ENCODE assay signal across 13 mouse cellular contexts in genomic region chr13:106893196-106893595, GRCm38 (mm10). TPM values are rescaled to one million over a fixed set of nuclear protein-coding genes. Genes with fewer than 3 reads are reported as not detected.
DNase-seq lines count a peak whose midpoint lies in the region; ATAC-seq and TF ChIP-seq lines count a peak whose summit lies in the region.
"Had no signal": no experiment of that assay in that cellular context is flagged by ENCODE, and none has a peak within 500 bp of the region (broad histone marks: within the 10 kb centered on the region; RNA-seq: fewer than 3 reads in every experiment).

No protein-coding gene starts in this region.

- peaks cover 42% of the 10 kb centered on the region for H3K36me3 ChIP-seq in midbrain, embryonic 13.5 days
- H3K36me3 ChIP-seq in midbrain, postnatal 0 days (ENCODE audit: insufficient read depth, low read length): peaks cover 22% of the 10 kb centered on the region; the same call in 1 of the 2 replicates
- no peaks in the 10 kb centered on the region; the same call in 1 of the 2 replicates for H3K36me3 ChIP-seq in intestine, postnatal 0 days (ENCODE audit: control insufficient read depth, insufficient read depth)
- H3K36me3 ChIP-seq in forebrain, embryonic 16.5 days (ENCODE audit: control insufficient read depth, insufficient read depth): peaks cover 7% of the 10 kb centered on the region; the same call in 1 of the 2 replicates
- peaks cover 15% of the 10 kb centered on the region for H3K36me3 ChIP-seq in neural tube, embryonic 15.5 days

- no peaks in the 10 kb centered on the region for H3K4me1 ChIP-seq in midbrain, embryonic 13.5 days (replicated peaks)
- H3K4me1 ChIP-seq in midbrain, postnatal 0 days (ENCODE audit: insufficient read depth, low read length): no peaks in the 10 kb centered on the region
- H3K4me1 ChIP-seq in intestine, postnatal 0 days (replicated peaks; ENCODE audit: control insufficient read depth, insufficient read depth, low read length): no peaks in the 10 kb centered on the region
- no peaks in the 10 kb centered on the region for H3K4me1 ChIP-seq in forebrain, embryonic 16.5 days (replicated peaks; ENCODE audit: control insufficient read depth, insufficient read depth, low read length)
- no peaks in the 10 kb centered on the region for H3K4me1 ChIP-seq in neural tube, embryonic 15.5 days
- H3K4me1 ChIP-seq: embryonic facial prominence, embryonic 15.5 days; neural tube, embryonic 13.5 days had no signal

- H3K9me3 ChIP-seq in midbrain, embryonic 13.5 days: no peaks in the 10 kb centered on the region
- H3K9me3 ChIP-seq in midbrain, postnatal 0 days (ENCODE audit: low read length): no peaks in the 10 kb centered on the region
- H3K9me3 ChIP-seq in intestine, postnatal 0 days (ENCODE audit: control insufficient read depth): no peaks in the 10 kb centered on the region
- H3K9me3 ChIP-seq in forebrain, embryonic 16.5 days (ENCODE audit: control insufficient read depth, low read length): no peaks in the 10 kb centered on the region
- no peaks in the 10 kb centered on the region for H3K9me3 ChIP-seq in neural tube, embryonic 15.5 days (replicated peaks)
- H3K9me3 ChIP-seq: embryonic facial prominence, embryonic 15.5 days; neural tube, embryonic 13.5 days had no signal

- no peak for DNase-seq in midbrain, postnatal 0 days (ENCODE audit: low spot score)
- peak; percentile 36 to 54 for DNase-seq in spleen, postnatal 14 days (ENCODE audit: low spot score in 2 of 2)
- DNase-seq in thymus, postnatal 25 days: no peak
- DNase-seq: heart, postnatal 10 days; right cerebral cortex, postnatal 4 days had no signal

- no peak overlapping the region for H3K9ac ChIP-seq in midbrain, embryonic 13.5 days (replicated peaks)
- no peak overlapping the region for H3K9ac ChIP-seq in midbrain, postnatal 0 days (replicated peaks; ENCODE audit: low read length, poor library complexity, severe bottlenecking)
- no peak overlapping the region for H3K9ac ChIP-seq in intestine, postnatal 0 days (ENCODE audit: low read depth, low read length)
- H3K9ac ChIP-seq in forebrain, embryonic 16.5 days (replicated peaks; ENCODE audit: low read depth, low read length): no peak overlapping the region
- H3K9ac ChIP-seq in neural tube, embryonic 15.5 days (replicated peaks): no peak overlapping the region
- H3K9ac ChIP-seq: embryonic facial prominence, embryonic 15.5 days; neural tube, embryonic 13.5 days had no signal

- H3K27ac ChIP-seq in midbrain, embryonic 13.5 days: no peak overlapping the region
- no peak overlapping the region for H3K27ac ChIP-seq in midbrain, postnatal 0 days (ENCODE audit: low read depth, low read length)
- H3K27ac ChIP-seq in intestine, postnatal 0 days (ENCODE audit: low read depth, low read length): no peak overlapping the region
- no peak overlapping the region for H3K27ac ChIP-seq in forebrain, embryonic 16.5 days (ENCODE audit: low read length)
- H3K27ac ChIP-seq in neural tube, embryonic 15.5 days (replicated peaks): no peak overlapping the region
- H3K27ac ChIP-seq: embryonic facial prominence, embryonic 15.5 days; kidney, postnatal 0 days; neural tube, embryonic 13.5 days had no signal

- no peak overlapping the region for H3K4me3 ChIP-seq in midbrain, embryonic 13.5 days (replicated peaks)
- no peak overlapping the region for H3K4me3 ChIP-seq in midbrain, postnatal 0 days (ENCODE audit: low read depth, low read length)
- no peak overlapping the region for H3K4me3 ChIP-seq in intestine, postnatal 0 days (ENCODE audit: low read depth, low read length)
- H3K4me3 ChIP-seq in forebrain, embryonic 16.5 days (replicated peaks; ENCODE audit: low read length): no peak overlapping the region
- H3K4me3 ChIP-seq in neural tube, embryonic 15.5 days (replicated peaks): no peak overlapping the region
- H3K4me3 ChIP-seq: embryonic facial prominence, embryonic 15.5 days; neural tube, embryonic 13.5 days had no signal

- peak; percentile 62; the same call in 1 of the 2 replicates for ATAC-seq in midbrain, embryonic 13.5 days
- ATAC-seq in midbrain, postnatal 0 days (ENCODE audit: low FRiP score): no peak
- ATAC-seq in common myeloid progenitor, adult 5-6 weeks (replicated peaks; ENCODE audit: low read depth, poor library complexity, severe bottlenecking): peak; percentile 92
- ATAC-seq in intestine, postnatal 0 days: peak; percentile 49; the same call in 1 of the 2 replicates
- ATAC-seq in forebrain, embryonic 16.5 days: no peak
- no peak for ATAC-seq in neural tube, embryonic 15.5 days (ENCODE audit: low FRiP score)

- TF ChIP-seq CTCF in midbrain, postnatal 0 days (IDR thresholded peaks at IDR 0.05): no peak
- TF ChIP-seq CTCF in intestine, postnatal 0 days (IDR thresholded peaks at IDR 0.05; ENCODE audit: low read depth): no peak

- H3K27me3 ChIP-seq in midbrain, embryonic 13.5 days: no peaks in the 10 kb centered on the region
- H3K27me3 ChIP-seq in midbrain, postnatal 0 days (ENCODE audit: insufficient read depth, low read length): no peaks in the 10 kb centered on the region
- no peaks in the 10 kb centered on the region for H3K27me3 ChIP-seq in intestine, postnatal 0 days (replicated peaks; ENCODE audit: control insufficient read depth, insufficient read depth, low read length)
- no peaks in the 10 kb centered on the region for H3K27me3 ChIP-seq in forebrain, embryonic 16.5 days (replicated peaks; ENCODE audit: control insufficient read depth, insufficient read depth, low read length)
- H3K27me3 ChIP-seq in neural tube, embryonic 15.5 days (replicated peaks): no peaks in the 10 kb centered on the region
- H3K27me3 ChIP-seq: embryonic facial prominence, embryonic 15.5 days; neural tube, embryonic 13.5 days had no signal

- no peak overlapping the region for H3K4me2 ChIP-seq in midbrain, embryonic 13.5 days (replicated peaks)
- no peak overlapping the region for H3K4me2 ChIP-seq in midbrain, postnatal 0 days (ENCODE audit: low read depth, low read length, poor library complexity, severe bottlenecking)
- peak overlapping the region; percentile 44; the same call in 1 of the 2 replicates for H3K4me2 ChIP-seq in intestine, postnatal 0 days (replicated peaks; ENCODE audit: low read depth)
- H3K4me2 ChIP-seq in forebrain, embryonic 16.5 days (ENCODE audit: low read length): no peak overlapping the region
- H3K4me2 ChIP-seq in neural tube, embryonic 15.5 days: no peak overlapping the region
- H3K4me2 ChIP-seq: embryonic facial prominence, embryonic 15.5 days; neural tube, embryonic 13.5 days had no signal

- 81% methylated on average over 9 of the region's 9 CpGs for WGBS in midbrain, embryonic 13.5 days
- 77% methylated on average over 9 of the region's 9 CpGs for WGBS in midbrain, postnatal 0 days
- WGBS in intestine, postnatal 0 days: 57% methylated on average over 9 of the region's 9 CpGs
- 92% methylated on average over 9 of the region's 9 CpGs for WGBS in forebrain, embryonic 16.5 days
- WGBS in neural tube, embryonic 15.5 days: 87% methylated on average over 9 of the region's 9 CpGs

RNA-seq across cellular contexts. Expression of gene Ipo11, which starts 43.6 kb away (rescaled TPM):
- polyA plus RNA-seq in midbrain, embryonic 13.5 days (2015; fragmentation: Nextera tagmentation; extraction: Ambion mirVana): 41.1 and 43.5 TPM in 2 replicates
- 47.0 and 60.2 TPM in 2 replicates for total RNA-seq in midbrain, postnatal 0 days (2014; rRNA removed)
- polyA plus RNA-seq in midbrain, postnatal 0 days (2015; fragmentation: Nextera tagmentation; extraction: Ambion mirVana): 30.2 and 33.6 TPM in 2 replicates
- 71.1 and 74.4 TPM in 2 replicates for total RNA-seq in common myeloid progenitor, adult 5-6 weeks (2017)
- polyA plus RNA-seq in intestine, postnatal 0 days (2015; fragmentation: Nextera tagmentation; extraction: Ambion mirVana): 12.0 and 13.6 TPM in 2 replicates
- polyA plus RNA-seq in forebrain, embryonic 16.5 days (2015; fragmentation: Nextera tagmentation; extraction: Ambion mirVana): 44.9 and 48.2 TPM in 2 replicates
- 37.9 and 41.3 TPM in 2 replicates for polyA plus RNA-seq in neural tube, embryonic 15.5 days (2015; fragmentation: Nextera tagmentation; extraction: Ambion mirVana)

RNA-seq across cellular contexts. Expression of gene Dimt1, which starts 53.7 kb away (rescaled TPM):
- 39.0 and 39.8 TPM in 2 replicates for polyA plus RNA-seq in midbrain, embryonic 13.5 days (2015; fragmentation: Nextera tagmentation; extraction: Ambion mirVana)
- total RNA-seq in midbrain, postnatal 0 days (2014; rRNA removed): 16.0 and 23.4 TPM in 2 replicates
- polyA plus RNA-seq in midbrain, postnatal 0 days (2015; fragmentation: Nextera tagmentation; extraction: Ambion mirVana): 29.7 TPM in 2 replicates
- total RNA-seq in common myeloid progenitor, adult 5-6 weeks (2017): 35.1 and 39.2 TPM in 2 replicates
- polyA plus RNA-seq in intestine, postnatal 0 days (2015; fragmentation: Nextera tagmentation; extraction: Ambion mirVana): 10.1 and 11.6 TPM in 2 replicates
- 50.5 and 54.0 TPM in 2 replicates for polyA plus RNA-seq in forebrain, embryonic 16.5 days (2015; fragmentation: Nextera tagmentation; extraction: Ambion mirVana)
- polyA plus RNA-seq in neural tube, embryonic 15.5 days (2015; fragmentation: Nextera tagmentation; extraction: Ambion mirVana): 37.5 and 39.8 TPM in 2 replicates

Comparison
In these comparisons a context has a peak if more than half of its experiments do, and no peak if none do; other contexts are left out.
1. ATAC-seq: peak in midbrain, embryonic 13.5 days (single experiment), common myeloid progenitor, adult 5-6 weeks (single experiment) and intestine, postnatal 0 days (single experiment); none in midbrain, postnatal 0 days (single experiment), forebrain, embryonic 16.5 days (single experiment) and neural tube, embryonic 15.5 days (single experiment).
2. DNase-seq: peak in spleen, postnatal 14 days (2 of 2); none in midbrain, postnatal 0 days (single experiment) and thymus, postnatal 25 days (single experiment).